Mouse (Mus musculus) midbrain, embryonic 16.5 days (tissue): ENCODE data around the gene Srrm2. TPM values are rescaled to one million over a fixed set of nuclear protein-coding genes. Genes with fewer than 3 reads are reported as not detected.

Experiments
- microRNA-seq: library from miRNA; unstranded; fragments of <30 nt; microRNA quantifications from one replicate; pipeline ENCODE4, GENCODE M21; 2017
- polyA plus RNA-seq: library from polyadenylated mRNA; unstranded; fragments of >200 nt; fragmentation: Nextera tagmentation; extraction: Ambion mirVana; gene quantifications from 2 replicates; pipeline ENCODE4 v1.2.1, GENCODE M21; 2015

Srrm2 gene
- polyA plus RNA-seq, 1 experiment from 2014 or later = 467 TPM

Small RNA genes lying within 50 kb of the gene (microRNA-seq; reads per million reads assigned to microRNA genes)
- gene Mir5125 = 1.4 reads per million

Other genes starting within 250 kb of the Srrm2 start
- 16.0 and 17.9 TPM in 2 replicates for gene Zfp213, start 226.3 kb upstream of the Srrm2 start, polyA plus RNA-seq
- 28.4 and 29.4 TPM in 2 replicates for gene Zfp13, start 191.0 kb upstream of the Srrm2 start, polyA plus RNA-seq
- not detected in 2 replicates for gene Zscan10, start 189.7 kb upstream of the Srrm2 start, polyA plus RNA-seq
- gene Mmp25, start 145.3 kb upstream of the Srrm2 start, polyA plus RNA-seq = 0.94 and 1.6 TPM in 2 replicates
- gene Bicdl2, start 130.0 kb upstream of the Srrm2 start, polyA plus RNA-seq = 0.15 TPM in 1 of 2 replicates, not detected in the other
- gene Hcfc1r1, start 116.9 kb upstream of the Srrm2 start, polyA plus RNA-seq = 129 and 137 TPM in 2 replicates
- gene Thoc6, start 116.7 kb upstream of the Srrm2 start, polyA plus RNA-seq = 34.4 and 36.0 TPM in 2 replicates
- gene Tnfrsf12a, start 113.1 kb upstream of the Srrm2 start, polyA plus RNA-seq = 2.5 and 2.6 TPM in 2 replicates
- 0.52 and 1.2 TPM in 2 replicates for gene Cldn6, start 111.3 kb upstream of the Srrm2 start, polyA plus RNA-seq
- gene Cldn9, start 106.5 kb upstream of the Srrm2 start, polyA plus RNA-seq = 0.62 and 0.67 TPM in 2 replicates
- gene 1520401A03Rik, start 67.7 kb upstream of the Srrm2 start, polyA plus RNA-seq = 0.07 and 0.19 TPM in 2 replicates
- 17.9 and 19.7 TPM in 2 replicates for gene Pkmyt1, start 64.2 kb upstream of the Srrm2 start, polyA plus RNA-seq
- 70.9 and 75.7 TPM in 2 replicates for gene Paqr4, start 49.7 kb upstream of the Srrm2 start, polyA plus RNA-seq
- 1.6 and 1.8 TPM in 2 replicates for gene Kremen2, start 44.7 kb upstream of the Srrm2 start, polyA plus RNA-seq
- gene Flywch1, start 18.9 kb upstream of the Srrm2 start, polyA plus RNA-seq = 205 and 220 TPM in 2 replicates
- 76.8 and 81.3 TPM in 2 replicates for gene Flywch2, start 4.5 kb upstream of the Srrm2 start, polyA plus RNA-seq
- 1,162 and 1,206 TPM in 2 replicates for gene Elob, start 38.6 kb downstream of the Srrm2 start, polyA plus RNA-seq
- 0.18 TPM in 1 of 2 replicates, not detected in the other for gene Prss33, start 45.5 kb downstream of the Srrm2 start, polyA plus RNA-seq
- not detected in 2 replicates for gene Prss32, start 53.3 kb downstream of the Srrm2 start, polyA plus RNA-seq
- 0.88 and 1.6 TPM in 2 replicates for gene Prss41, start 53.6 kb downstream of the Srrm2 start, polyA plus RNA-seq
- gene Prss21, start 77.5 kb downstream of the Srrm2 start, polyA plus RNA-seq = not detected in 2 replicates
- not detected in 2 replicates for gene Dcpp1, start 90.3 kb downstream of the Srrm2 start, polyA plus RNA-seq
- gene Dcpp2, start 90.3 kb downstream of the Srrm2 start, polyA plus RNA-seq = not detected in 2 replicates
- gene Dcpp3, start 126.9 kb downstream of the Srrm2 start, polyA plus RNA-seq = not detected in 2 replicates
- gene Sbp, start 151.1 kb downstream of the Srrm2 start, polyA plus RNA-seq = not detected in 2 replicates
- not detected in 2 replicates for gene Sbpl, start 164.7 kb downstream of the Srrm2 start, polyA plus RNA-seq
- 0.24 TPM in 1 of 2 replicates, not detected in the other for gene Prss30, start 190.0 kb downstream of the Srrm2 start, polyA plus RNA-seq
- gene Prss22, start 207.6 kb downstream of the Srrm2 start, polyA plus RNA-seq = not detected in 2 replicates
- gene Prss27, start 247.6 kb downstream of the Srrm2 start, polyA plus RNA-seq = 0.19 and 0.27 TPM in 2 replicates